Mouse (Mus musculus) 3T3-L1 (cell line): Measurements from ENCODE around the gene Arid3c.
A peak's percentile ranks its signal among the peaks of the same experiment; 100 is the strongest.
"Not testable (repeated sequence)": the region's sequence is repeated elsewhere in the genome, so short reads cannot be mapped to it uniquely, and the experiment has no call there.

ENCODE experiments used
- DNase-seq: peaks from one replicate; pipeline ENCODE4 v3.0.0-alpha.2; 2015; ENCODE audit warnings: low read depth, low spot score

Arid3c gene

DNA sequence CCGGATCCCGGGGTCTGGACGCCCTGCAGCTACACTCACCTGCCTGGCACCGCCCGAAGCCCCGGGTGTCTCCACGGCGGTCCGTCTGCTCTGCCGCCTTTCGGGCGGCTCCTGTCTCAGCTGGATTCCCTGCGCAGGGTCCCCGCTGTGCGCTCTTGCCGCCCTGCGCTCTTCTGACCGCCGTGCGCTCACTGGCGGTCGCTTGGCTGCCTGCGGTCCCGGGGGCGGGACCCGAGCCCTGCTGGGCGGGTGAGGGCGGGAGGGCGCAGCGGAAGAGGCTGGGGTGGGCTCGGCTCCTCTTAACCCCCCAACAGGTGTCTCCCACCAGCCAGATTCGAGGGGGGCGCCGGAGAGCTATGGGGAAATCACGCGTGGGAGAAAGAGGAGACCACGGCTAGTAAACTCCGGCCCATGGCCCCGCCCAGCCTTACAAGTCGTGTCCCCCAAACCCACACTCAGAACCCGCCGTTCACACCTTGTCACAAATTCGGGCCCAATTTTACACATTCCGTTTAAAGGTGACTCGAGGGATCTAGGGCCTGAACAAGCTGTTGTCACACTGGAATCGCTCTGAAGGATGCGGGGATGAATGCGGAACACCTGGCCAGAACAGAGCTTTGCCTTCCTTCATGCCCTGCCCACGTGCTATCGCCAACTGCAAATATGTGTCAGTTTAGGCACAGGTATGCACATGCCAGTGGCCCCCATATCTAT, at the start of gene Arid3c:
Gene Arid3c, minus strand, starts transcription at position 91 of the 714 bp plus-strand sequence.
- no peak for DNase-seq

DNA sequence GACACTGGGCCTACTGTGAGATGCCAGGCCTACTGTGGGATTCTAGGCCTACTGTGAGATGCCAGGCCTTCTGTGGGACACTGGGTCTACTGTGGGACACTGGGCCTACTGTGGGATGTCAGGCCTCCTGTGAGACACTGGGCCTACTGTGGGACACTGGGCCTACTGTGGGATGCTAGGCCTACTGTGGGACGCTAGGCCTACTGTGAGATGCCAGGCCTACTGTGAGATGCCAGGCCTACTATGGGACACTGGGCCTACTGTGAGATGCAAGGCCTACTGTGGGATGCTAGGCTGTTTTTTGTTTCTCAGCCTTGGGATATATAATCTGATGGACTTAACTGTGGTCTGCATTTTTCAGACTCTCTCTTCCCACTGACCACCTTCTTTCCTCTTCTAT, 44.9 kb upstream of the Arid3c start:
- not testable (repeated sequence) for DNase-seq

DNA sequence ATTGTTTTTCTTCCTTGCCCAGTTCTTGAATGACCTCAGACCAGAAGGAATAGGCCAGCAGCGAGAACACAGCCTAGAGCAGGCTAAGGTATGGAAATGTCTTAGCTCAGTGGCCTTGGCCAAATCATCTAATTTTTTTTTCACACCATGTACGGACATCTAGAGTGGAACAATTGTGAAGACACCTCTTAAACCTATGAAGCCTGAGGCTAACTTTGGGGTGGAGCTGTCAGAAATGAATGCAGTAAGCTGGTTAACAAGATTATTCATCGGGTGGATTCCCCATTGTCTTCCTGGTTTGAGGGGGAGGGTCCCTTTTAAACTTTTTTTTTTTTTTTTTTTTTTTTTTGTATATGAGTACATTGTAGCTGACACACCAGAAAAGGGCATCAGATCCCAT, 43.6 kb upstream of the Arid3c start:
- not testable (repeated sequence) for DNase-seq

DNA sequence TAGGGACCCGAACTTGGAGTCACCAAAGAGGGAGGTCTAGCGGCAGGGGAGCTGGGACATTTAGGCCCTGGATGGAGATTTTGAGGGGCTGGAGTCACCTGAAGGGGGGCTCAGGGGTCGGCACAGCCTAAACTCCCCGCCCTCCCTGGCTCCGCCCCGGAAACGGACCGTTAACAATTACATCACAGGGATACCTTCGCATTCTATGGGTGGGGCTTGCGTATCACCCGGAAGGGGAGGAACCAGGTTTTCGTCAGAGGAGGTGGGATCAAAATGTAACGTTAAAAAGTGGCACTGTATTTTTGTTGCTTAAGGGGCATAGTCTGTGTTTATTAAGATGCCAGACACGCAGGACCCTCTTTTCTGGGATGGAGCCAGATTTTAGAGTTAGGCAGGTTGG, 43.1 kb upstream of the Arid3c start, which contains the start of gene Ccl27a:
Gene Ccl27a, minus strand, starts transcription at position 246 of the 400 bp plus-strand sequence.
- peak; percentile 47 for DNase-seq

DNA sequence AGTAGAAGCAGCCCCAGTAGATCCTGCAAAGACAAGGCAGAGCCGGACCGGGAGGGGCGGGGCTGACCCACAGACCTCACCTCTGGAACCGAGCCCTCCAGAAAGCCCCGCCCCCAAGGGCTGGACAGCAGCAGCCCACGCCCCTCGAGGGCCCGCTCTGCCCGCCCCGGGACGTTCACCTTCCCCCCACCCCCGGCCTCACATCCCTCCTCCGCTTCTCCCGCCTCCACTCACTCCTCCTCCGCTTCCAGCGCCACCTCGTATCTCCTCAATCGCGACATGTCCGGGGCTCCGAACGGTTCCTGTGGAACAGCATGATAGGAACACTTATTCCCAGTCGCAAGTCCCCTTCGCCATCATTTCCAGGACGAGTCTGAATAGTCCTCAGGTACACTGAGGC, 42.6 kb upstream of the Arid3c start:
- not testable (repeated sequence) for DNase-seq

DNA sequence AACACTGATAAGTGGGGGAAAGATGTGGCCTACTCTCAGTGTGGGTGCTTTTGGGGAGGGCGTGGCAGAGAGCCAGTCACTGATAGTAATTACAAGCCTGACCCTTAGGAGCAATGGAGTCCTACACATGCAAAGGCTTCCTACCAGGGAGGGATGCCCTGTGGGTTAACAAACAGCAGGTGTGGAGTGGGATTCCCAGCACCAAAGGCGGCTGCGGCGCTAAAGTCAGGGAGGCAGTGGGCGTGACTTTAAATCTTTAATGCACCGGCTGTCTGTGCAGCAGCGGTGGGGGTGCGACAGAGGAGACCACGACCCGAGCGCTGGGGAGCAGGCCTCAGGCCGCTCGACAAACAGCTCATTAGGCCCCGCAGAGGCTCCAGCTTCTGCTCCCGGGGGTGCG, 42.0 kb upstream of the Arid3c start:
- DNase-seq: not testable (repeated sequence)

DNA sequence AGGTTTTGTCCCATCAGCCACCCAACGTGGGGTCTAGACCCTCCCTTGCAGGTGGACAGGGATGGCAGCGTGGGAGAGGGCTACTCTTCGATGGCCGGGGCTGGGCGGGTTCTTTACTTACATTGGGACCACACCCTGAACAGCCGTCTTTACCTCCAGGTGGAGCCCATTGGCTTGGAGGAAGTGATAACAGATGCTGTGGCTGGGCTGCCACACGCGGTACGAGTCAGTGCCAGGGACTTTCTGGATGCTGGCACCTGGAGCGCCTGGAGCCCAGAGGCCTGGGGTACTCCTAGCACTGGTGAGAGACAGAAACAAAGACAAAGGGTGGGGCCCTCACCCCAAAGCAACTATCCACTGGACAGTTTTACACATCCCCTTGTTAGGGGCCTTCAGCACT, 36.4 kb upstream of the Arid3c start:
- DNase-seq: not testable (repeated sequence)

DNA sequence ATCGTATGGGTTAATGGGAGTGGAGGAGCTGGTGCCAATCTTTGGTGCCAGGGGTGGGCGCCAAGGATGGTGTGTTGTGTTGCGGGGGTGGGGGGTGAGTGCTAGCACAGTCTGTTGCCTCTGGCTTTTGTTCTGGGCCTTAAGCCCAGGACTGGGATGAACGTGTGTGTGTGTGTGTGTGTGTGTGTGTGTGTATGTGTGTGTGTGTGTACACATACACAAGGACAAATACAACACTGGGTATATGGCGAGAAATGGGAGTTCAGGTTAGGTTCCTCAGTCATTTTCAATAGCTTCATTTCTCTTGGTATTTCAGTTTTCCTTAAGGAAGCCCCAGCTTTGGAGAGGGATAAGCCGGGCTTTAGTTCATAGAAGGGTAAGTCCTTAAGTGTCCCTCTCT, 32.2 kb upstream of the Arid3c start:
- not testable (repeated sequence) for DNase-seq

DNA sequence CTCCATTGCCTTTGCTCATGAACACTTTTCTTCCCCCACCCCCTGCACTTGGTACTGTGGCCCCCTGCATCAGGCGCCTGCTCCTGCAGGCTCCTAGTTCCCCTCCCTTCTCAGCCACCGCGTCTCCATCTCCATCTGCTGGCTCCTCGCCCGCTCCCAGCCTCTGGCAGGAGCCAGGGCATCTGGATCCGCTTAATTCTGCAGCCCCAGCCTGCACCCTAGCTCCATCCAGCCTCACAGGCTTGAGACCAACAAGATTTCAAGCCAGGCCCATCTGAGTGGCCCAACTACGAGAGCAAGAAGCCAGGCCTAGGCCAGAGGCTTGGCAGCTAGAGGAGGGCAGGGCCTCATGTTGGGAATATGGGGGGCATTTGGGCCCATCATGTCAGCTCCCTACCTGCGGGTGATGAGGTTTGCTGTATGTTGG, 31.8 kb upstream of the Arid3c start:
- DNase-seq: peak; percentile 90

DNA sequence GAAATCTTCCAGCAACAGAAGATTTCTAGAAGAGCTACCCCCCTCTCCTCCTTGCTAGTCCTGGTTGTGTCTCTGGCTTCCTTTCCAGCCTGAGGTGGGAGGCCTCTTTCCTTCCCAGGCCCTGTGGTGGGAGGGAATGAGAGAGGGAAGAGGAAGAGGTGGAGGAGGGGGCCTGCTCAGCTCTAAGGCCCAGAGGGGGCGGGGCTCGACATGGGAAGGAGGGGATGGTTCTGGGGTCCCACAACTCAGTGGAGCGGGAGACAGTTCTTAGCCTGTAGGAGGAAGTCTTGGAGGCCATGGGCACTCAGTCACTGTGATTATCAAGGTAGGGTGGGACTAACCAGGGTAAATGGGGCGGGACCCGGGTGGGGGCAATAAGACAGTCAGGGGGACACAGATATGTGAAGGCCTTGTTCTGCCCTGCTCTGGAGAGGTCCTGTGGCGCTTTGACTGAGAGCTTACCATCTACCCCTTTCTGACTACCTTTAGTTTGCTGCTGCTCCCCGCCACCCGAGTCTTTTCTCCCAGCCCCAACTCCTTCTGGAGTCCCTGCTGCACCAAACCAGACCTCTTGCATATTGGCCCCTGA, 31.3 kb upstream of the Arid3c start:
- DNase-seq: peak; percentile 66

DNA sequence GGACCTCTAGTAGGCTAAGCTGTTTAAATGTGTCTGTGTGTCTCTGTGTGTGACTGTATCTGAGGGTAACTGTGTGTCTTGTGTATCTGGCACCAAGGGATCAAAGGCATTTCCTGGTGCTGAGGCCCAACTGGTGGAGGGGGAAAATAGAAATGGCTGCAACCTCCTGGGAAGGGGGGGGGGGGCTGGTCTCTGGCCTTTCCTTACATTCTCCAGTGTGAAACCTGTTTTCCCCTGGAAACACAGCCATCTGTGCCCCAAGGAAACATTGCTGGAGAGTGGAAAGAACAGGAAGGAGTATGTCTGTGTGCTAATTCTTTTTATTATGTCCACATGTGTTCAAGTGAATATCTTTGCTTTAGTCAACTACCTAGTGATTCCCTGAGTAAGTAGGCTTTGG, 30.7 kb upstream of the Arid3c start:
- peak; percentile 54 for DNase-seq

DNA sequence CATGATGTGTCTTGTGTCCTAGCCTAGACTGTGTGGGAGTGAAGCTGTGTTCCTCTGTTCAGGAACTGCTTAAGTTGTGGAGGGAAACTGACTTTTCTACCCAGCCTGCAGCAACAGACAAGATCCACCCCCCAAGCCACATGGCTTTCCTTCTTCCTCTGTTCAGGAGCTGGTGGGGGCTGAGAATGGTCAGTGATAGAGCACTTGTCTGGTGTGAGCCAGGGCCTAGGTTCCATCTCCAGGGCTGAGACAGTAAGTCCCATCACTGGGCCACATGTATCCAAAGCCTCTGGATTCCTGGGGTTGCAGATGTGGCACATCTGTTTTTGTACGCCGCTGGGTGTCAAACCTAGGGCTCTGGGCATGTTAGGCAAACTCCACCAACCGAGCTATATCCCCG, 30.0 kb upstream of the Arid3c start:
- DNase-seq: no peak

DNA sequence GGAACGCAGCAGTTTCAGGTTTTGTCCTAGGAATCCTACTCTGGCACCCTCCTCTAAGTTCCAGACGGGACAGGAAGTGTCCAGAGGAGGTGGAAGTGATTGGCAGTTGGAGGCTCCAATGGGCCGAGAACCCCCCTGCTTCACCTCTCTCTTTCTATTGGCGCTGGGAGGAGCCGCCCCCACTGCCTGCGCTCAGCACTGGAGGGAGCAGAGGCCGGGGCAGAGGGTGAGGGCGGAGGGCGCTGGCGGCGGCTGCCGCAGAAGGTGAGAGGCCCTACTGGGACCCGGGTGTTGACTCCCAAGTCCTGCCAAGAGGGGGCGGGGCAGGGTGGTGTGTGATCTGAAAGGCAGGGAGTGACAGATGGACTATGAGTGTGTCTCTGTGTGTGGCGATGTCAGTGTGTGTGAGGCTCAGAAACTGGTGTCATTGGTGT, 29.4 kb upstream of the Arid3c start:
- DNase-seq: peak; percentile 96

DNA sequence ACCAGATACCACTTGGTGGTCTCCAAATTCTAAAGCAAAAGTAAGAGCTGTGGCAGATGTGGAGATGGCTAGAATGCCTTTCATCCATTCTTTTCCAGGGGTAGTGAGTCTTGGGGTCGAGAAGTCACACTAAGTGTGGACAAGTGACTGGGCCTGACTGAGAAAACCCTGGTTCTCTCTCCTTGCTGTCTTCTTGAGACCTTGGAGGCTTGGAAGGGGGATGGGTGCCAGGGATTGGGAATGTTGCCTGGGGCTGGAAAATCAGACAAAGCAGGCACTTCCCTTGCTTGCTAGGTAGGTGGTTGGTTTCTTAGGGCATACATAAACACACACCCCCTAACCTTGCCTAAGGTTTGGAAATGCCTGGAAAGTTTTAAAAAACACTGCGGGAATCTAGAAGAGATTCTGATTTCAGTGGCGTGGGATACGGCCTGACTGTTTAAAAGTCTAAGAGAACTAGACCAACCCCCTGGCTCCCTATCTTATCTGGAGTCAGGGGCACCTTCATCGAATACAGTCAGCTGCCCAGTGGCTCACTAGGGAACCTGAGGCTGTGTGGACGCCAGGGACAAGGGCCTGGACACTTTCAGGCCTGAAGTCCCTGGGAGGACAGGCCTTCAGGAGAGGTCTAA, 28.8 kb upstream of the Arid3c start:
- peak; percentile 15 for DNase-seq

DNA sequence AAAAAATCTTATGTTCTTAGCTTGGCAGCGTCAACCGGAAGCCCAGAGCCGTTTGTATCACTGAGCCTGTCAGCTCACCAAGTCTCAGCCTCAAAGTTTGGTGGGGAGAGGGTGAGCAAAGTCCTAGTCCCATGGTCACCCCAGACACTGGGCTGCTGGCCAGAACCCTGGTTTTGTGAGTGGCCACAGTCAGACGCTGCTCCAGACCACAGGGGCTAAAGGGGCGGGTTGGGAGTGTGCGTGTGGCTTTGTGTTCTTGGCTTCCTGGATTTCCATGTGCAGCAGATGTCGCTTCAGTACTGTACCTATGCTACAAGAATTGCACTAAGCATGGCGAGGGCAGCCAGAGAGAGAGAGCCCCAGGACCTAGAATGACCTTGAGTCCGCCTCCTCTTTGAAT, 28.3 kb upstream of the Arid3c start:
- peak; percentile 25 for DNase-seq

DNA sequence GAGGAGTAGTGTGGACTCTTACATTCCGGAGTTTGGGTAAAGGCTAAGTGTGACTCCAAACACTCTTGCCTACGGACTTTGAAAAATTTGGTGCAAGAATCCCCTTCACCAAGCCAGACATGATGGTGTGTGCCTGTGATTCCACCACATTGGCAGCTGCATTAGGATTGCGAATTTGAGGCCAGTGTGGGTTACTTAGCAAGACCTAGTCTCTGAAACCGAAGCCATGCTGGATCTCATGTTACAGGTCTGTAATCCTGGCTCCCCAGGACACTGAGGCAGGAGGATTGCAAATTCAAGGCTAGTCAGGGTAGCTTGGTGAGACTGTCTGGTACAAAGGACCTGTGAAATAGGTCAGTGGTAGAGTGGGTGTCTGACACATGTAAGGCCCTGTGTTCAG, 27.8 kb upstream of the Arid3c start:
- DNase-seq: no peak

DNA sequence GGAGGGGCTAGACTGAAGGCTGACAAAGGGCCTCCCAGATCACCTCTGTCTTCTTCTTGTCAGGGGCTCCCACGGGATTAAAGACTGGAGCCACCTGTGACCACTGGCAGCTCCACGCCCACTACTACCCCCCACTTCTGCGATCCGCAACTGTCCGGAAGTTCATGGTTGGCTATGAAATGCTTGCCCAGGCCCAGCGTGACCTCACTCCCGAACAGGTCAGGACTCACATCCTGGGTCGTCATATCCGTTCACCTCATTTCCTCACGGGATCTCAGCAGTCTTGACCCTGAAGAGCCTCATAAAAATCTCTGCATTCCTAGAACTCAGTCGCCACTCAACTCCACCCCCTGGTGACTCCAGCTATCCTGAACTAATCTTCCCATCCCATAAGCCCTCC, 27.1 kb upstream of the Arid3c start:
- no peak for DNase-seq

DNA sequence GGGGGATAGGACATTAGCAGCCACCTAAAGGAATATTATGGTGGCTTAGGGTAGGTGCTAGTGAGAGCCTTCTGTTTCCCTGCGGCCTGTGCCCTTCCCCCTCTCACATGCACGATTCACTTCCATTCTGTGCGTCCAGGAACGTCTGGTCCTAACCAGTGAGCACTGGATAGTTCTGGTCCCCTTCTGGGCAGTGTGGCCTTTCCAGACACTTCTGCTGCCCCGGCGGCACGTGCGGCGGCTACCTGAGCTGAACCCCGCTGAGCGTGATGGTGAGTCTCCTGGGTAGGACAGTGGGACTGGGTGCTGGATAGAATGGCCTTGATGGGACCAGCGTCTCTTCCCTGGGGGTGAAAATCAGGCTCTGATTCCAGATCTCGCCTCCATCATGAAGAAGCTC, 26.4 kb upstream of the Arid3c start:
- DNase-seq: no peak

DNA sequence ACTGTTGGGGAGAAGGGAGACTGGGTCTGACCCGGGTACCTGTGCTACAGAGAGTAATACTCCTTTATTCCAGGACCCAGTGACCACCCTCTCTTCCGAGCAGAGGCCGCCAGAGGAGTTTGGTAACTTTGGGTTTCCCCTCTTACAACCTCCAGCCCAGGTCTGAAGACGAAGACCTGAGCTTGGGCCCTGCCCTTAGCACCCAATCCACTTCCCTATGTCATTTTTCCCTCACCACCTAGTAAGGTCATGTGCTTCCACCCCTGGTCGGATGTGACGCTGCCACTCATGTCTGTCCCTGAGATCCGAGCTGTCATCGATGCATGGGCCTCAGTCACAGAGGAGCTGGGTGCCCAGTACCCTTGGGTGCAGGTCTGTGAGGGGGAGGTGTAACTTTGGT, 25.5 kb upstream of the Arid3c start:
- no peak for DNase-seq

DNA sequence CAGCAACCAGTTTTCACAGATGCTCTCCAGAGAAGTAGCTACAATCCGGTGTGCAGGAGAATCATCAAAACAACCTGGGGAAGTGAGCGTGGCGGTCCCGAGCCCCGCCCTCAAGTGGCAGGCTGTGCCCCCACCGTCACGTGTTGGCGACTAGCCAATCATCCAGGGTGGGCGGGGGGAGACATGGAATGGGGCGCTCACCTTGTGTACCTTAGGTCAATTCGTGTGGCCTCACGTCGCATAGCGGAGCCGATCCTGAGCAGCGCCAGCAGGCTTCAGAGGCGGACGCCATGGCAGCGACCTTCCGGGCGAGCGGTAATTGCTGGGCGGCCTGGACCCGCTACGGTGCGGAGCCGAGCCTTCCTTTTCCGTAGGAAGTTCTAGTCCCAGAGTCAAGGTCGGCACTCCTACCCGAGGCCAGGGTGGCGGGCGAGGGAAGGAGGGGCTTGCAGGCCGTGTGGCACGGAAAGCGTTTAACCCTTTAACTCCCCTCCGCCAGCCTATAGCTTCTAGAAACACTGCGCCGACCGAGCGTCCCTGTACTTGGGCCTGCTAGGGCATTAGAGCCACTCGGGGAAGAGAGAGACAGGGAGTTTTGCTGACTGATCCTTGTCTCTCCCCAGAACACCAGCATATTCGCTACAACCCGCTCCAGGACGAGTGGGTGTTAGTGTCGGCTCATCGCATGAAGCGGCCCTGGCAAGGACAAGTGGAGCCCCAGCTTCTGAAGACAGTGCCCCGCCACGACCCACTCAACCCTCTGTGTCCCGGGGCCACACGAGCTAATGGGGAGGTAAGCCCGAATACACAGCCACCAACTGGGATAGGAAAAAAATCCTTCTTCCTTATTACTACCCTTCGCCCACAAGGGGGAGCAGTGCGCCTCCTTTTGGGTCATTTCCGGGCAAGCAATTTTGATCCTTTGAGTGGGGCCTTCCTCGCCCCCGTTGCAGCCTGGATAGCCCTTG, 24.7 kb upstream of the Arid3c start, which contains the start of gene Sigmar1:
Gene Sigmar1, minus strand, starts transcription at position 820 of the 968 bp plus-strand sequence.
- DNase-seq: peak; percentile 91

DNA sequence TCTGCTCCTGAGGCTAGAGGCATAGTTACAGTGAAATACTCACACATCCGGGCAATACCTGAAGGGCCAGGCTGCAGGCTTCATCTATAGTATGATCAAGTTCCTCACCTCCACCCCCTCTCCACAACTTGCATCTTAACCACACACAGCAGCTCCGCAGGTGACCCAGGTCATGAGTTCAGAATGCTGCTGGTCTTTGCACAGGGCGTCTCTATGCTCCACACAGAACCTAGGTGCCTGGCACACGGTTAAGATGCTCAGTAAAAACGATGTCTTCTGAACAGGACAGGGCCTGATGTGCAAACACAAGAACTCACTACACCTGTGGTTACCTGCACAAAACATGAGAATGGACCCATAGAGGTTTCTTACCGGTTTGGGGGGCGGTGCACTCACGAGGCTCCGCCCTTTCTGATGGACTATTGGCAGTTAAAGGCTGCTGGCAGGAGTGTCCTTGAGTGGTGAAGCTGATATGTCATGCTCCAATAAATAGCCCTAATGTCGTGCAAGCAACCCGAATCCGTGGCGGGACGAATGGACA, 23.9 kb upstream of the Arid3c start, which contains the start of gene Galt:
Gene Galt, plus strand, starts transcription at position 432 of the 541 bp plus-strand sequence.
- DNase-seq: no peak
